Mouse (Mus musculus) v-Abl transformed pro-B cells (cell line): ENCODE measurements at regions not wholly inside any gene's neighbourhood (a gene's known extent, or its start where the extent isn't known, plus 50 kb on each side); places are given as distances from the start of the nearest gene placed in this dataset.

Experiments used
- in situ Hi-C, 2 experiments: fragments of 400-800 bp; cut with MboI; formaldehyde crosslinking; loops; one replicate each; pipeline ENCODE4 v1.15.1; 2025; ENCODE audit not compliant: unreplicated experiment in 2 of 2

GRCm38 (mm10) chr4:51808397-51809043, 592.0 kb downstream of the Cylc2 start:
- in situ Hi-C loops: loop anchor here (25.0 kb wide), 2 partner anchors 629 to 654 kb away; partner anchors contain the start of gene Smc2 (in 1 of the 2)
